Mouse (Mus musculus) MEL (cell line): ENCODE results near the gene Dusp5. TPM values are rescaled to one million over a fixed set of nuclear protein-coding genes. Genes with fewer than 3 reads are reported as not detected.
A peak's percentile ranks its signal among the peaks of the same experiment; 100 is the strongest.
"Not testable (repeated sequence)": the region's sequence is repeated elsewhere in the genome, so short reads cannot be mapped to it uniquely, and the experiment has no call there.

ENCODE experiments used
- DNase-seq: peaks from one replicate; pipeline ENCODE4 v3.0.0; 2011; ENCODE audit warnings: low read depth, low spot score
- H3K27ac ChIP-seq: 2 replicates; pipeline ENCODE4 v1.5.1; 2012; ENCODE audit warnings: low read depth, mild to moderate bottlenecking, control low read depth, low read length, moderate library complexity; ENCODE audit not compliant: control insufficient read depth
- H3K27me3 ChIP-seq, 2 experiments: fragments of 150-350 bp in 1 of 2; sonication (generic) in 1 of 2; 2 replicates each; pipeline ENCODE4 v1.6.1; 2012; ENCODE audit warnings: low read length in 2 of 2, mild to moderate bottlenecking in 2 of 2, improper control_type of control experiment in 1 of 2, moderate library complexity in 1 of 2; ENCODE audit not compliant: insufficient read depth in 2 of 2, control insufficient read depth in 1 of 2
- H3K36me3 ChIP-seq, 2 experiments: 2 replicates each; pipeline ENCODE4 v1.6.1; 2012 to 2014; ENCODE audit warnings: low read length in 2 of 2, improper control_type of control experiment in 1 of 2, inconsistent platforms in 1 of 2, mild to moderate bottlenecking in 1 of 2; ENCODE audit not compliant: insufficient read depth in 2 of 2, control insufficient read depth in 1 of 2
- H3K4me1 ChIP-seq, 2 experiments: fragments of 150-350 bp in 1 of 2; sonication (generic) in 1 of 2; 2 replicates each; pipeline ENCODE4 v1.6.1; 2012; ENCODE audit warnings: low read length in 2 of 2, improper control_type of control experiment in 1 of 2, mild to moderate bottlenecking in 1 of 2; ENCODE audit not compliant: insufficient read depth in 2 of 2, control insufficient read depth in 1 of 2
- H3K4me3 ChIP-seq, 2 experiments: fragments of 150-350 bp in 1 of 2; sonication (generic) in 1 of 2; 2 replicates each; pipeline ENCODE4 v1.5.1; 2012; ENCODE audit warnings: low read depth in 2 of 2, low read length in 2 of 2, mild to moderate bottlenecking in 2 of 2, moderate library complexity in 2 of 2, control low read depth in 1 of 2, improper control_type of control experiment in 1 of 2; ENCODE audit not compliant: control insufficient read depth in 1 of 2, insufficient read depth in 1 of 2
- H3K79me2 ChIP-seq: 2 replicates; pipeline ENCODE4 v1.6.1; 2012; ENCODE audit warnings: mild to moderate bottlenecking, low read length, moderate library complexity; ENCODE audit not compliant: control insufficient read depth, poor library complexity, insufficient read depth
- H3K9ac ChIP-seq: 2 replicates; pipeline ENCODE4 v1.6.1; 2012; ENCODE audit warnings: low read depth, mild to moderate bottlenecking, control low read depth, low read length, moderate library complexity; ENCODE audit not compliant: control insufficient read depth, poor library complexity, severe bottlenecking
- H3K9me3 ChIP-seq: fragments of 150-350 bp; sonication (generic); replicated peaks from 2 replicates; pipeline ENCODE4 v1.6.1; 2012; ENCODE audit warnings: mild to moderate bottlenecking, low read length, improper control_type of control experiment, moderate library complexity; ENCODE audit not compliant: insufficient read depth
- BHLHE40 ChIP-seq: IDR thresholded peaks from 2 replicates; pipeline ENCODE4 v1.6.1; 2012; ENCODE audit warnings: low read depth, mild to moderate bottlenecking, inconsistent platforms, low read length, improper control_type of control experiment, borderline replicate concordance
- CHD1 ChIP-seq: IDR thresholded peaks from 2 replicates; pipeline ENCODE4 v1.6.1; 2012; ENCODE audit warnings: low read depth, mild to moderate bottlenecking, inconsistent platforms, low read length, improper control_type of control experiment
- CHD2 ChIP-seq: IDR thresholded peaks from 2 replicates; pipeline ENCODE4 v1.6.1; 2011; ENCODE audit warnings: low read length, improper control_type of control experiment
- CTCF ChIP-seq, 3 experiments: IDR thresholded peaks in 2 of 3; conservative IDR thresholded peaks in 1 of 3; 2 replicates each; pipeline ENCODE4 v1.5.1; 2011 to 2012; ENCODE audit warnings: low read length in 3 of 3, low read depth in 2 of 3, mild to moderate bottlenecking in 2 of 3, improper control_type of control experiment in 1 of 3, inconsistent platforms in 1 of 3, mixed read lengths in 1 of 3, moderate library complexity in 1 of 3; ENCODE audit not compliant: control insufficient read depth in 1 of 3, insufficient read depth in 1 of 3, poor library complexity in 1 of 3, severe bottlenecking in 1 of 3
- ELF1 ChIP-seq: IDR thresholded peaks from 2 replicates; pipeline ENCODE4 v1.6.1; 2014; ENCODE audit warnings: low read depth, mild to moderate bottlenecking, inconsistent platforms, low read length, improper control_type of control experiment, moderate library complexity
- GABPA ChIP-seq: IDR thresholded peaks from 2 replicates; pipeline ENCODE4 v1.6.1; 2012; ENCODE audit warnings: low read depth, mild to moderate bottlenecking, inconsistent platforms, low read length, improper control_type of control experiment, moderate library complexity
- GATA1 ChIP-seq: IDR thresholded peaks from 2 replicates; pipeline ENCODE4 v1.6.1; 2011; ENCODE audit warnings: low read depth, low read length, improper control_type of control experiment
- KAT2A ChIP-seq: conservative IDR thresholded peaks from 2 replicates; pipeline ENCODE4 v1.6.1; 2012; ENCODE audit warnings: low read depth, low read length, improper control_type of control experiment, inconsistent platforms
- MAX ChIP-seq: IDR thresholded peaks from 2 replicates; pipeline ENCODE4 v1.6.1; 2011; ENCODE audit warnings: low read length, improper control_type of control experiment
- MAZ ChIP-seq: IDR thresholded peaks from 2 replicates; pipeline ENCODE4 v1.6.1; 2012; ENCODE audit warnings: low read depth, mild to moderate bottlenecking, inconsistent platforms, low read length, improper control_type of control experiment
- MXI1 ChIP-seq: IDR thresholded peaks from 2 replicates; pipeline ENCODE4 v1.6.1; 2011; ENCODE audit warnings: mild to moderate bottlenecking, low read depth, low read length, improper control_type of control experiment
- NELFE ChIP-seq: IDR thresholded peaks from 2 replicates; pipeline ENCODE4 v1.6.1; 2011; ENCODE audit warnings: low read depth, low read length, improper control_type of control experiment
- RCOR1 ChIP-seq: IDR thresholded peaks from 2 replicates; pipeline ENCODE4 v1.6.1; 2012; ENCODE audit warnings: low read depth, mild to moderate bottlenecking, inconsistent platforms, low read length, improper control_type of control experiment
- SIN3A ChIP-seq: IDR thresholded peaks from 2 replicates; pipeline ENCODE4 v1.6.1; 2012; ENCODE audit warnings: low read length, improper control_type of control experiment, inconsistent platforms
- SMC3 ChIP-seq: IDR thresholded peaks from 2 replicates; pipeline ENCODE4 v1.6.1; 2011; ENCODE audit warnings: low read depth, low read length, improper control_type of control experiment
- TBP ChIP-seq: IDR thresholded peaks from 2 replicates; pipeline ENCODE4 v1.8.0; 2011; ENCODE audit warnings: low read depth, low read length, improper control_type of control experiment
- USF1 ChIP-seq: IDR thresholded peaks from 2 replicates; pipeline ENCODE4 v1.6.1; 2014; ENCODE audit warnings: low read depth, mild to moderate bottlenecking, inconsistent platforms, low read length, improper control_type of control experiment, moderate library complexity
- ZC3H11A ChIP-seq: IDR thresholded peaks from 2 replicates; pipeline ENCODE4 v1.6.1; 2012; ENCODE audit warnings: low read depth, mild to moderate bottlenecking, inconsistent platforms, low read length, improper control_type of control experiment
- ZMIZ1 ChIP-seq: IDR thresholded peaks from 2 replicates; pipeline ENCODE4 v1.6.1; 2012; ENCODE audit warnings: low read depth, mild to moderate bottlenecking, inconsistent platforms, low read length, improper control_type of control experiment, moderate library complexity
- ZNF384 ChIP-seq: IDR thresholded peaks from 2 replicates; pipeline ENCODE4 v1.6.1; 2012; ENCODE audit warnings: low read depth, mild to moderate bottlenecking, inconsistent platforms, low read length, improper control_type of control experiment
- polyA plus RNA-seq, 2 experiments: library from polyadenylated mRNA; stranded (reverse) in 1 of 2; unstranded in 1 of 2; fragments of >175 nt in 1 of 2; fragments of >200 nt in 1 of 2; gene quantifications; 2 replicates each; pipeline versions ENCODE4 v1.2.1 to v1.2.4; 2012; ENCODE audit warnings: low replicate concordance in 2 of 2, low read depth in 1 of 2; ENCODE audit not compliant: insufficient read length in 2 of 2, insufficient read depth in 1 of 2, missing spikeins in 1 of 2
- total RNA-seq: library from RNA; depleted of rRNA; stranded (reverse); fragments of 300-350 nt; gene quantifications from 2 replicates; pipeline ENCODE4 v1.2.3, GENCODE M21; 2012

The Dusp5 gene
- total and polyA plus RNA-seq, 3 experiments, result 7.6 to 13.8 TPM; not detected in 1

- Histone ChIP-seq H3K27ac (no peak overlapping the region), H3K4me1 (no peaks in the 10 kb centered on the region), H3K79me2 (no peaks in the 10 kb centered on the region), H3K27me3 (peaks cover 15 to 17% of the 10 kb centered on the region in 2 experiments), H3K9ac (no peak overlapping the region), H3K9me3 (no peaks in the 10 kb centered on the region), H3K4me3 (no peak overlapping the region), H3K36me3 (no peaks in the 10 kb centered on the region)
- TF ChIP-seq NELFE (no peak), ZNF384 (no peak), USF1 (no peak), GATA1 (no peak), KAT2A (no peak), TBP (no peak), GABPA (no peak), CHD2 (no peak), RCOR1 (no peak), MAZ (no peak), MAX (no peak), BHLHE40 (no peak), ZMIZ1 (no peak)
- no peak for DNase-seq
Measured at GRCm38 (mm10) chr19:53577025-53577800, 48.3 kb downstream of the Dusp5 start.

DNA sequence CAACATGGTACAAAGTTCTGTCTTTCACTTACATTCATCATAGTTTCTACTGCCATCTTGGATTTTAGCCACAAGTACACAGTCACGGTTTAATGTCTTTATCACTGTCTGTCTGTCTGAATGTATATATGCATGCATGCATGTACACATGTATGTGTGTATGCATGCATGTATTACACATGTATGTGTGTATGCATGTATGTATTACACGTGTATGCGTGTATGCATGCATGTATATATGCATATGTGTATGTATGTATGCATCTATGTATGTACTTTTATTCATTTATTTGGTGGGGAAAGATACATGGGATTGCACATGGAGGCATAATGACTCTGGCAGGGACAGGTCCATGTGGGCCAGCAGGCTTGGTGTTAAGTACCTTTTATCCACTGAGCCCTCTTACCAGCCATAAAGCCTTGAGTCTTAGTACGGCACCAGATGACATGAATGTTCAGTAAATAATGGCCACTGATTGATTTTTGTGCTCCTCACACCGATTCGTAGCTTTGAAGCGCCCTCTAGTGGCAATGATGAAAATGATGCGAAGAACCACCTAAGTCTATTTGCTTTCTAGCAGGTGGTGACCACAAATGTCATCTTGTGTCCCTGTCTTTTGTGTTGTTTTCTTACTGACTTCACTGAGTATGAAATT, 49.8 kb downstream of the Dusp5 start:
- no peaks in the 10 kb centered on the region for H3K79me2 ChIP-seq
- H3K27ac ChIP-seq, result no peak overlapping the region
- 0 out of 2 replicates have a peak, but pooled peaks have one; percentile 35 for TF ChIP-seq TBP
- peak; percentile 99 for TF ChIP-seq SMC3
- TF ChIP-seq ZNF384, result peak; percentile 88
- TF ChIP-seq CHD1, result no peak
- TF ChIP-seq SIN3A, result peak; percentile 41; the same call in 1 of the 2 replicates
- TF ChIP-seq BHLHE40, result no peak
- TF ChIP-seq ELF1, result no peak
- peak; percentile 78 to 99 (median 92) for TF ChIP-seq CTCF (IDR thresholded peaks at IDR 0.05 in 2 of 3, conservative IDR thresholded peaks at IDR 0.05 in 1 of 3; ENCODE audit: control insufficient read depth in 1 of 3, insufficient read depth in 1 of 3, low read depth in 2 of 3, low read length in 3 of 3, poor library complexity in 1 of 3, severe bottlenecking in 1 of 3)
- peak; percentile 99 for TF ChIP-seq ZC3H11A
- TF ChIP-seq MXI1, result no peak
- peak; percentile 90 for DNase-seq
- no peak overlapping the region for H3K9ac ChIP-seq
- H3K4me1 ChIP-seq, result no peaks in the 10 kb centered on the region
- no peaks in the 10 kb centered on the region for H3K36me3 ChIP-seq
- no peaks in the 10 kb centered on the region for H3K9me3 ChIP-seq
- H3K27me3 ChIP-seq, result peaks cover 13 to 15% of the 10 kb centered on the region in 2 experiments
- H3K4me3 ChIP-seq, result no peak overlapping the region

GRCm38 (mm10) chr19:53580271-53580670, 51.4 kb downstream of the Dusp5 start:
- not testable (repeated sequence) for H3K36me3 ChIP-seq, DNase-seq

GRCm38 (mm10) chr19:53587686-53588085, 58.8 kb downstream of the Dusp5 start:
- not testable (repeated sequence) for H3K4me1 ChIP-seq, H3K27me3 ChIP-seq, DNase-seq, H3K9me3 ChIP-seq, H3K79me2 ChIP-seq, H3K9ac ChIP-seq, H3K27ac ChIP-seq, H3K4me3 ChIP-seq, H3K36me3 ChIP-seq

More at GRCm38 (mm10) chr19:53580271-53580670, 51.4 kb downstream of the Dusp5 start:
- H3K9ac ChIP-seq, H3K9me3 ChIP-seq, H3K27ac ChIP-seq, H3K4me3 ChIP-seq, H3K79me2 ChIP-seq, H3K4me1 ChIP-seq: not testable (repeated sequence)
- H3K27me3 ChIP-seq, result peaks cover 7 to 11% of the 10 kb centered on the region in 2 experiments
